Mouse (Mus musculus) heart, adult 11 months (tissue): ENCODE measurements at regions not wholly inside any gene's neighbourhood (a gene's known extent, or its start where the extent isn't known, plus 50 kb on each side); places are given as distances from the start of the nearest gene placed in this dataset.

ENCODE experiments used
- DNase-seq: peaks from one replicate; pipeline ENCODE4 v3.0.0; 2022

- DNase-seq = peak; percentile 76
Observed at GRCm38 (mm10) chr3:149217916-149218803, 227.8 kb upstream of the Adgrl2 start.

- DNase-seq = peak; percentile 64
Observed at GRCm38 (mm10) chr3:149216759-149217400, 226.5 kb upstream of the Adgrl2 start.

- peak; percentile 64 for DNase-seq
Observed at GRCm38 (mm10) chr3:149215691-149216090, 225.3 kb upstream of the Adgrl2 start.

GRCm38 (mm10) chr3:149211909-149212308, 221.6 kb upstream of the Adgrl2 start:
- DNase-seq = peak; percentile 54

GRCm38 (mm10) chr3:149209260-149209659, 218.9 kb upstream of the Adgrl2 start:
- DNase-seq = peak; percentile 17

GRCm38 (mm10) chr3:149203451-149203850, 213.1 kb upstream of the Adgrl2 start:
- DNase-seq = peak; percentile 90

- peak; percentile 73 for DNase-seq
Observed at GRCm38 (mm10) chr3:149196477-149197185, 206.3 kb upstream of the Adgrl2 start.

- peak; percentile 94 for DNase-seq
Observed at GRCm38 (mm10) chr3:149190856-149191576, 200.7 kb upstream of the Adgrl2 start.

GRCm38 (mm10) chr3:149184136-149184551, 193.8 kb upstream of the Adgrl2 start:
- peak; percentile 83 for DNase-seq

GRCm38 (mm10) chr3:149182095-149182494, 191.7 kb upstream of the Adgrl2 start:
- DNase-seq = peak; percentile 1

- peak; percentile 12 for DNase-seq
Observed at GRCm38 (mm10) chr3:149180129-149180528, 189.8 kb upstream of the Adgrl2 start.

GRCm38 (mm10) chr3:149179486-149180116, 189.2 kb upstream of the Adgrl2 start:
- DNase-seq = peak; percentile 30

GRCm38 (mm10) chr3:149178891-149179290, 188.5 kb upstream of the Adgrl2 start:
- no peak for DNase-seq

GRCm38 (mm10) chr3:149174689-149175390, 184.5 kb upstream of the Adgrl2 start:
- DNase-seq = peak; percentile 61

GRCm38 (mm10) chr3:149173537-149173936, 183.2 kb upstream of the Adgrl2 start:
- DNase-seq = peak; percentile 72

GRCm38 (mm10) chr3:149171766-149172165, 181.4 kb upstream of the Adgrl2 start:
- DNase-seq = peak; percentile 22

GRCm38 (mm10) chr3:149170191-149170590, 179.8 kb upstream of the Adgrl2 start:
- peak; percentile 40 for DNase-seq

GRCm38 (mm10) chr3:149169442-149169841, 179.1 kb upstream of the Adgrl2 start:
- DNase-seq = peak; percentile 48

GRCm38 (mm10) chr3:149167997-149168396, 177.6 kb upstream of the Adgrl2 start:
- DNase-seq = peak; percentile 37

- peak; percentile 21 for DNase-seq
Observed at GRCm38 (mm10) chr3:149164804-149165203, 174.4 kb upstream of the Adgrl2 start.

GRCm38 (mm10) chr3:149163591-149163990, 173.2 kb upstream of the Adgrl2 start:
- DNase-seq = peak; percentile 8
